Mouse (Mus musculus): ENCODE data around the gene Tbc1d1. TPM values are rescaled to one million over a fixed set of nuclear protein-coding genes. Genes with fewer than 3 reads are reported as not detected.

Gene Tbc1d1
- polyA plus RNA-seq, 1 experiment from 2014 or later, result 27.4 TPM

DNA sequence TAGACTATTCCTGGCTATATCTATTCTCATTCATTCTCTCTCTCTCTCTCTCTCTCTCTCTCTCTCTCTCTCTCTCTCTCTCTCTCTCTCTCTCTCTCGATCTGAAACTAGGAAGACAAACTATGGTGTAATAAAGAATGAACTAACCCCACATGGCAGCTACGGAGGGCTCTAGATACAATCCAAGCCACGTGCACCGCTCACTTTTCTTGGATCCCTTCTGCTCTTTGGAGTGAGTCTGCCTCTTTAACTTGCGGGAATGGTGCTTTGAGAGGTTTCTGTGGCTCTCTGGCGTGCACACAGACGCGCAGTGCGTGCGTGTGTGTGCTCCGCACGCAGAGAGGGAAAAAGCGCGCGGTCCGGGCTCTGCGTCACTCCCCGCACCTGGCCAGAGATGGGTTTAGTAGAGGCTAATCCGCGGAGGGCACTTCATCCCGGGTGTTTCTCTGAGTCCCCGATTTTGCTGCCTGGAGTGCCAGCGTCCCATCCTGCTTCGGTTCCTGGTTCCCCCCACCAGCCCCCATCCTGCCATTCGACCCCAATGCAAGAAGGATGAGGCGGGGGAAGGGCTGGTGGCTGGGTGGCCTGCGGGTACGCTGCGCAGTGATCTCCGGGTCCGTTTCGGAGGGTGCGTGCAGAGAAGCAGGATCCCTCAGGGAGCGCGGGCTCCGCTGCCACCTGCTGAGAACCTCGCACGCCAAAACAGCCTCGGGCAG lies 3.1 kb downstream of the Tbc1d1 start:
- Histone ChIP-seq H3K36me3 (ENCODE audit: control insufficient read depth, insufficient read depth) (no peaks in the 10 kb centered on the region), H3K27ac (ENCODE audit: low read length) (no peak overlapping the region), H3K9me3 (replicated peaks; ENCODE audit: control insufficient read depth, low read length) (no peaks in the 10 kb centered on the region), H3K9ac (ENCODE audit: low read length) (peak overlapping the region; percentile 79), H3K27me3 (ENCODE audit: control insufficient read depth, insufficient read depth, low read length) (peaks cover 3% of the 10 kb centered on the region; the same call in 1 of the 2 replicates), H3K4me3 (ENCODE audit: low read length) (peak overlapping the region; percentile 75), H3K4me2 (ENCODE audit: low read depth, low read length) (peak overlapping the region; percentile 93), H3K4me1 (ENCODE audit: control insufficient read depth, insufficient read depth, low read length) (peaks cover 24% of the 10 kb centered on the region)
- under 1% methylated on average over 39 of the region's 39 CpGs for WGBS
- no peak for ATAC-seq (replicated peaks; ENCODE audit: extremely low read depth, insufficient read depth, low FRiP score)

DNA sequence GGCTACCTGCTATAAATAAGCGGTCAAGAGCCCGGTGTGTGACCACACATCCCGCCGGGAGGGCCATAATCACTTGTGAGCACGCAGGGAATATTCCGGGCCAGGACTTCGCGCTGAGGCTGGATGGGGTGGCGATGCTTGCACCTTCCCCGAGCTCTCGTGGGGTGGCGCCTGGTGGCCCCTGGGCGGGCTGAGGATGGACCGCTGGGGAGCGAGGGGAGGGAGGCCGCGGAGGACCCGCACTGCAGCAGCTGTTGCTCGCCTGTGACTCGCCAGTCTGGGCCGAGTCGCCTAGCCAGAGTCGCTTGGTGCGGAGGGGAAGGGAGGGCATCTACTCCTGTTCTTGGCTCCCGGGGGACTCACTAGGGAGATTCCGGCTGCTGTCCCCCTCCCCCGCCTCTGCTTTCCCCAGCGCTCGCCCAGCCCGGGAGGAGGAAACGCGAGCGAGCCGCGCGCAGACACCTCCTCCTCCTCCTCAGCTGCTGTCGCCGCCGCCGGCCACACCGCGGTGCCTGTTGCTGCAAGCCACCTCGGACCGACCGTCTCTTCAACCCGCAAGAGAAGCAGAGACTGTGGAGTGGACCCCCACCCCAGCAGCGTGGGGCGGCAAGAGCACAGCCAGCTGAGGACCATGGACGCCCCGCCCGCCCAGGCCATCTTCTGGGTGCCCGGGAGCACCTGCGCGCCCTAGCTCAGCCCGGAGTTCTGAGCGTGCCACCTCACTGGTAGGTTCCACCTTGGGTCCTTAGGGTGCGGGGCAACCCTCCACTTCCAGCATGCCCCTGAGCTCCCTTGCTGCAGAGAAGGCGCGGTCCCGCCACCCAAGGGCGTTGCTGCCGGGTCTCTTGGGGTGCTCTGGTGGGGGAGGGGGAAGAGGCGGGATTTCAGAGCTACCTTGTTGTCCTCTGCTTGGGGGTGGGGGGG lies 3.9 kb downstream of the Tbc1d1 start:
- Histone ChIP-seq H3K4me2 (ENCODE audit: low read depth, low read length) (peak overlapping the region; percentile 93), H3K27ac (ENCODE audit: low read length) (no peak overlapping the region), H3K9ac (ENCODE audit: low read length) (peak overlapping the region; percentile 79), H3K27me3 (ENCODE audit: control insufficient read depth, insufficient read depth, low read length) (peaks cover 3% of the 10 kb centered on the region; the same call in 1 of the 2 replicates), H3K36me3 (ENCODE audit: control insufficient read depth, insufficient read depth) (no peaks in the 10 kb centered on the region), H3K9me3 (replicated peaks; ENCODE audit: control insufficient read depth, low read length) (no peaks in the 10 kb centered on the region), H3K4me1 (ENCODE audit: control insufficient read depth, insufficient read depth, low read length) (peaks cover 24% of the 10 kb centered on the region), H3K4me3 (ENCODE audit: low read length) (peak overlapping the region; percentile 75)
- WGBS, result under 1% methylated on average over 60 of the region's 63 CpGs
- ATAC-seq (replicated peaks; ENCODE audit: extremely low read depth, insufficient read depth, low FRiP score), result peak; percentile 53

DNA sequence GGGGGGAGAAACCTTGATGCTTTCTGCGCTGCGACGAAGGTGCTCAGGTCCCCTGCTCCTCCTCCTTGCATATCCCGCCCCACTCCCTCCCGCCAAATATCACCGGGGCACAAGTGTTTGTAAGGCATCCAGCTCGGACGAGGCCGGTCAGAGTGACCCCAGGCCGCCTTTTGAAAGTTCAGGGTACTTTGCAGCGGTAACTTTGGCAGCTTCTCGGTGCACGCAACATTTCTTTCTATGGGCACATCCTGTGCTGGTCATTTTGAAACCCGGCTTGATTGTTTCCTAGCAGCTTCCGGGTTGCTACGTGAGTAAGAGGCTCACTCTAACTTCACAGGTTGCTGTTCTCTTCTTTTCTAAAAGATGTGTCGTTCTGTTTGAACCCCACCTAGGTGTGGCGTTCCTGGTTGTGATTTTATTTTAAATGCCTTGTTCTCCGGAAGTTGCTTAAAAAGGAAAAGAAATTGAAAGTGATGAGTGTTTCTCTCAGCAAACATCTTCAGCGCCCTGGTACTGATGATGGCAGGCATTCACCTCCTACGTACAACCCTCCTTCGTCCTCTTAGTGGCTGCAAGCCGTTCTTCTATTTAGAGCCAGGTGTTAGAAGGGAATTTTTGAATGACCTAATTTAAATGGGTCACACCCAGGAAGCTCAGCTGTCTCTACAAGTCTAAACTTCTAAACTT lies 4.7 kb downstream of the Tbc1d1 start:
- 1% methylated on average over 21 of the region's 23 CpGs for WGBS
- Histone ChIP-seq H3K27me3 (ENCODE audit: control insufficient read depth, insufficient read depth, low read length) (peaks cover 3% of the 10 kb centered on the region; the same call in 1 of the 2 replicates), H3K4me1 (ENCODE audit: control insufficient read depth, insufficient read depth, low read length) (peaks cover 23% of the 10 kb centered on the region), H3K4me3 (ENCODE audit: low read length) (peak overlapping the region; percentile 75), H3K9me3 (replicated peaks; ENCODE audit: control insufficient read depth, low read length) (no peaks in the 10 kb centered on the region), H3K36me3 (ENCODE audit: control insufficient read depth, insufficient read depth) (no peaks in the 10 kb centered on the region), H3K4me2 (ENCODE audit: low read depth, low read length) (peak overlapping the region; percentile 93), H3K9ac (ENCODE audit: low read length) (peak overlapping the region; percentile 79), H3K27ac (ENCODE audit: low read length) (no peak overlapping the region)
- ATAC-seq (replicated peaks; ENCODE audit: extremely low read depth, insufficient read depth, low FRiP score), result no peak

DNA sequence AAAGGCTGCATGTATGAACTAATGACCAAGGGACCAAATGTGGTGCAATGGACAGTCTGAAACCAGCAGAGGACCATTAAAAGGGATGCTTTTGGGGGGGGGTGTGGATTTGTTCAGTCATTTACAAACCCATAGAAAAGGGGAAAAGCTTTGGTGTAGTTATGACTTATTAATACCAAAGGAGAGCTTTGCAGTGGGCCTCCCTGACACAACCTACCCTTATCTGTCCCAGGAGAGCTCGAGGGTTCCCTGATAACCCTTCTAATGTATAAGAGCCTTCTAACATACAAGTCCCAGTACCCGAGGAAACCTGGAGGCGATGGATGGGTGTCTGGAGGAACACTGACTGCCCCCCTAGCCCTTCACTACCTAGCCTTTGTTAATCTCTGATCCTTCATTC lies 5.8 kb downstream of the Tbc1d1 start:
- no peaks in the 10 kb centered on the region for H3K36me3 ChIP-seq (ENCODE audit: control insufficient read depth, insufficient read depth)
- H3K4me3 ChIP-seq (ENCODE audit: low read length), result no peak overlapping the region
- no peak overlapping the region for H3K4me2 ChIP-seq (ENCODE audit: low read depth, low read length)
- 51% methylated on average over 3 of the region's 3 CpGs for WGBS
- H3K27ac ChIP-seq (ENCODE audit: low read length), result no peak overlapping the region
- peaks cover 3% of the 10 kb centered on the region; the same call in 1 of the 2 replicates for H3K27me3 ChIP-seq (ENCODE audit: control insufficient read depth, insufficient read depth, low read length)
- ATAC-seq (replicated peaks; ENCODE audit: extremely low read depth, insufficient read depth, low FRiP score), result no peak
- H3K9ac ChIP-seq (ENCODE audit: low read length), result no peak overlapping the region
- no peaks in the 10 kb centered on the region for H3K9me3 ChIP-seq (replicated peaks; ENCODE audit: control insufficient read depth, low read length)
- H3K4me1 ChIP-seq (ENCODE audit: control insufficient read depth, insufficient read depth, low read length), result peaks cover 16% of the 10 kb centered on the region

DNA sequence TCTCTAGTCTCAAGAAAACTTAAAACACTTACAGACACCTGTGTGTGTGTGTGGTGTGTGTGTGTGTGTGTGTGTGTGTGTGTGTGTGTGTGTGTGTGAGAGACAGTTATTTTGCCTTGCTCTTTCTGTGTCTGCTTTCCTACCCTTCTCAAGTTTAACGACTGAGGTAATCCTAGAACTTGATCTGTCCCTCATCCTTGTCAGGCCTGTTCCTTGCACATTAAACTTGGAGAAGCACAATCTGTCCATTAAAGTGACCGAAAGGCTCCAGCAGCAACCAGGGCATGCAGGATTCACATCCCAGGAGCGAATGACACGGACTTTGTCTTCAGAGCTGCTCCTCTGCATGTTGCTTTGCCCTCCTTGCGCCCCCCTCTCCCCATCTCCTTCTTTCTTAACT lies 6.5 kb downstream of the Tbc1d1 start:
- Histone ChIP-seq H3K9ac (ENCODE audit: low read length) (no peak overlapping the region), H3K27me3 (ENCODE audit: control insufficient read depth, insufficient read depth, low read length) (peaks cover 3% of the 10 kb centered on the region; the same call in 1 of the 2 replicates), H3K4me2 (ENCODE audit: low read depth, low read length) (no peak overlapping the region), H3K36me3 (ENCODE audit: control insufficient read depth, insufficient read depth) (no peaks in the 10 kb centered on the region), H3K4me3 (ENCODE audit: low read length) (no peak overlapping the region), H3K4me1 (ENCODE audit: control insufficient read depth, insufficient read depth, low read length) (peaks cover 16% of the 10 kb centered on the region), H3K27ac (ENCODE audit: low read length) (no peak overlapping the region), H3K9me3 (replicated peaks; ENCODE audit: control insufficient read depth, low read length) (no peaks in the 10 kb centered on the region)
- WGBS, result 87% methylated on average over 5 of the region's 5 CpGs
- ATAC-seq (replicated peaks; ENCODE audit: extremely low read depth, insufficient read depth, low FRiP score), result no peak

DNA sequence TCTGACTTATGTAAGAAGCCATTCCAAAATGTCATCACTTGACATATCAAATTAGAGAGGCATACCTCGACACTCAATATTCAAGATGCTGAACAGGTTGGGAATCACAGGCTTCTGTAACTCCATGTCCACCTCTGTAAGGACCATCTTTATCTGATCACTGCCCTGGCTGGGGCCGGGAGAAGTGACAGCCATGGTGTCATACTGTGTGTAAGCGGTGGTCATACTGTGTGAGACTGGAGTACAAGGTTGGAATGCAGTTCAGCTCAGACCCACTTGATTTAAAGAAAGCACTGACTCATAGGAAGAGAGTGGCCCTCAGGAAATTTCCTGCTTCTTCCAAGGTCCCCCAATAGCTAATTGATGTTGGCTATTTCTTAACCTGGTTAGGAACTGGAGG lies 8.3 kb downstream of the Tbc1d1 start:
- Histone ChIP-seq H3K4me2 (ENCODE audit: low read depth, low read length) (no peak overlapping the region), H3K4me3 (ENCODE audit: low read length) (no peak overlapping the region), H3K9me3 (replicated peaks; ENCODE audit: control insufficient read depth, low read length) (no peaks in the 10 kb centered on the region), H3K27ac (ENCODE audit: low read length) (no peak overlapping the region), H3K4me1 (ENCODE audit: control insufficient read depth, insufficient read depth, low read length) (peaks cover 9% of the 10 kb centered on the region), H3K9ac (ENCODE audit: low read length) (no peak overlapping the region), H3K36me3 (ENCODE audit: control insufficient read depth, insufficient read depth) (no peaks in the 10 kb centered on the region), H3K27me3 (ENCODE audit: control insufficient read depth, insufficient read depth, low read length) (no peaks in the 10 kb centered on the region)
- no peak for ATAC-seq (replicated peaks; ENCODE audit: extremely low read depth, insufficient read depth, low FRiP score)
- WGBS, result 76% methylated on average over 3 of the region's 3 CpGs

DNA sequence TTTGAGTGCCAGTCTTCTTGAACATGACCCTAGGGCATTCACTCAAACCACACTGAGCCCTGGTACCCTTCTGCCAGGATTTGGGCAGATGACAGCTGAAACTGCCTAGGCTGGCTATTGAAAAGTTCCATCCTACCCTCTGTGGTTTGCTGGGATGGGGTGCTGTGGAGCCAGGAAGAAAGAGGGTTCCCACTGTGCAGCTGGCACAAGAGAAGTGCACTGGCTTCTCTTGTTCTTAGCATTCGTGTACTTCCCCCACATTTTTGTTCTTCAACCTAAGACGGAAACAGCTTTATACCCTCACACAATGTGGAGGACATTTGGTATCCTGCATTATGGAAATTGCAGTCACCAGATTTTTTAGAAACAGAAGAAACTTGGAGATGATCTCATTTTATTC lies 9.7 kb downstream of the Tbc1d1 start:
- Histone ChIP-seq H3K9me3 (replicated peaks; ENCODE audit: control insufficient read depth, low read length) (no peaks in the 10 kb centered on the region), H3K4me2 (ENCODE audit: low read depth, low read length) (no peak overlapping the region), H3K4me1 (ENCODE audit: control insufficient read depth, insufficient read depth, low read length) (peaks cover 8% of the 10 kb centered on the region), H3K4me3 (ENCODE audit: low read length) (no peak overlapping the region), H3K9ac (ENCODE audit: low read length) (no peak overlapping the region), H3K27me3 (ENCODE audit: control insufficient read depth, insufficient read depth, low read length) (no peaks in the 10 kb centered on the region), H3K36me3 (ENCODE audit: control insufficient read depth, insufficient read depth) (no peaks in the 10 kb centered on the region), H3K27ac (ENCODE audit: low read length) (no peak overlapping the region)
- ATAC-seq (replicated peaks; ENCODE audit: extremely low read depth, insufficient read depth, low FRiP score), result no peak
- 79% methylated on average over 2 of the region's 2 CpGs for WGBS

DNA sequence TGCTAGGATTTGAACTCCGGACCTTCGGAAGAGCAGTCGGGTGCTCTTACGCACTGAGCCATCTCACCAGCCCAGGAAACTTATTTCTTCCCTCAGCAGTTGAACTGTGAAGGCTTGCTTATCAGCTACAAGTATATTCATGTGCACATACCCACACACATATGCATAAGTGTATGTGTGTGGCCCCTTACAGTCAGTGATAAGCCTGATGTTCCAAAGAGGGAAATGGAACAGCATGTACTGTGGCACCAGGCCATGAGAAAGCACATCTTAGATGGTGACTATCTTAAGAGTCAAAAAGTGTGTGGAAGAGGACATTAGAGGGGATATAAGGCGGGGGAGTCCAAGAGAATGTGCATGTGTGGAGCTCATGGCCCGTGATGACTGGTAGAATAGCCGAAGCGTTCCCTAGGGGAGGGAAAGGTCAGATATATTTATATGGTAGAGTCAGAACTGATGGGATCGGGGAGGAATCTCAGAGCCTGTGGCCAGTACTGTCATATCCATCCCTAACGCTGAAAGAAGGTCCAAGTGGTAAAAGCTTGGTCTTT lies 13.0 kb downstream of the Tbc1d1 start:
- Histone ChIP-seq H3K27me3 (ENCODE audit: control insufficient read depth, insufficient read depth, low read length) (no peaks in the 10 kb centered on the region), H3K4me3 (ENCODE audit: low read length) (no peak overlapping the region), H3K36me3 (ENCODE audit: control insufficient read depth, insufficient read depth) (no peaks in the 10 kb centered on the region), H3K4me1 (ENCODE audit: control insufficient read depth, insufficient read depth, low read length) (no peaks in the 10 kb centered on the region), H3K9me3 (replicated peaks; ENCODE audit: control insufficient read depth, low read length) (no peaks in the 10 kb centered on the region), H3K27ac (ENCODE audit: low read length) (no peak overlapping the region), H3K9ac (ENCODE audit: low read length) (no peak overlapping the region), H3K4me2 (ENCODE audit: low read depth, low read length) (no peak overlapping the region)
- no peak for ATAC-seq (replicated peaks; ENCODE audit: extremely low read depth, insufficient read depth, low FRiP score)
- WGBS, result 87% methylated on average over 10 of the region's 10 CpGs

Measured in heart, embryonic 16.5 days (tissue).